Mouse (Mus musculus) heart, embryonic 11.5 days (tissue): ENCODE measurements around the gene Ttc7b. TPM values are rescaled to one million over a fixed set of nuclear protein-coding genes. Genes with fewer than 3 reads are reported as not detected.

Experiments used
- ATAC-seq: fragments of 200-750 bp; cut with Nextera tagmentation; replicated peaks from 2 replicates; pipeline ENCODE4 v1.8.0; 2017; ENCODE audit warnings: moderate library complexity; ENCODE audit not compliant: insufficient number of reproducible peaks, low FRiP score, low TSS enrichment
- H3K27ac ChIP-seq: fragments of 300-500 bp; sonication (generic); 2 replicates; pipeline ENCODE4 v1.5.1; 2014; ENCODE audit warnings: mild to moderate bottlenecking, low read depth, low read length
- H3K27me3 ChIP-seq: fragments of 300-500 bp; sonication (generic); 2 replicates; pipeline ENCODE4 v1.6.1; 2014; ENCODE audit warnings: mild to moderate bottlenecking, low read length, mixed read lengths; ENCODE audit not compliant: control insufficient read depth, insufficient read depth
- H3K36me3 ChIP-seq: fragments of 300-500 bp; sonication (generic); 2 replicates; pipeline ENCODE4 v1.6.1; 2014; ENCODE audit warnings: mild to moderate bottlenecking, low read length, moderate library complexity, mixed read lengths; ENCODE audit not compliant: control insufficient read depth, insufficient read depth
- H3K4me1 ChIP-seq: fragments of 300-500 bp; sonication (generic); 2 replicates; pipeline ENCODE4 v1.6.1; 2014; ENCODE audit warnings: low read length; ENCODE audit not compliant: control insufficient read depth, insufficient read depth
- H3K4me2 ChIP-seq: fragments of 300-500 bp; sonication (generic); 2 replicates; pipeline ENCODE4 v1.6.1; 2014; ENCODE audit warnings: mild to moderate bottlenecking, moderate library complexity
- H3K4me3 ChIP-seq: fragments of 300-500 bp; sonication (generic); 2 replicates; pipeline ENCODE4 v1.5.1; 2014; ENCODE audit warnings: low read depth, low read length
- H3K9ac ChIP-seq: fragments of 300-500 bp; sonication (generic); 2 replicates; pipeline ENCODE4 v1.6.1; 2014; ENCODE audit warnings: mild to moderate bottlenecking, low read depth, low read length, moderate library complexity
- H3K9me3 ChIP-seq: fragments of 300-500 bp; sonication (generic); replicated peaks from 2 replicates; pipeline ENCODE4 v1.6.1; 2016; ENCODE audit warnings: low read length; ENCODE audit not compliant: control insufficient read depth
- WGBS: fragments of 180-500 bp; shearing (Covaris S2); extraction: QIAGEN DNeasy Blood & Tissue Kit; methylation state at CpG from one replicate; pipeline ENCODE4 v1.1.7; 2014; ENCODE audit not compliant: insufficient replicate concordance; 5-methylcytosine and 5-hydroxymethylcytosine counted together
- polyA plus RNA-seq: library from polyadenylated mRNA; unstranded; fragments of >200 nt; fragmentation: Nextera tagmentation; extraction: Ambion mirVana; gene quantifications from 2 replicates; pipeline ENCODE4 v1.2.1, GENCODE M21; 2014

Ttc7b gene
- polyA plus RNA-seq, 1 experiment from 2014 or later = 11.4 TPM

GRCm38 (mm10) chr12:100305051-100305673, 215.5 kb downstream of the Ttc7b start:
- no peak overlapping the region for H3K4me3 ChIP-seq
- no peak overlapping the region for H3K9ac ChIP-seq
- H3K27me3 ChIP-seq = no peaks in the 10 kb centered on the region
- no peak overlapping the region for H3K27ac ChIP-seq
- no peaks in the 10 kb centered on the region; the same call in 1 of the 2 replicates for H3K36me3 ChIP-seq
- 74% methylated on average over 4 of the region's 4 CpGs for WGBS
- peaks cover 11% of the 10 kb centered on the region for H3K4me1 ChIP-seq
- ATAC-seq = no peak
- H3K4me2 ChIP-seq = no peak overlapping the region
- H3K9me3 ChIP-seq = no peaks in the 10 kb centered on the region

- Histone ChIP-seq H3K9ac (no peak overlapping the region), H3K4me3 (no peak overlapping the region), H3K4me2 (no peak overlapping the region), H3K27ac (no peak overlapping the region), H3K27me3 (no peaks in the 10 kb centered on the region), H3K4me1 (peaks cover 18% of the 10 kb centered on the region), H3K9me3 (no peaks in the 10 kb centered on the region), H3K36me3 (no peaks in the 10 kb centered on the region; the same call in 1 of the 2 replicates)
- 80% methylated on average over 2 of the region's 2 CpGs for WGBS
- ATAC-seq = no peak
These were observed 216.3 kb downstream of the Ttc7b start for GRCm38 (mm10) chr12:100304280-100304679.

- H3K4me3 ChIP-seq = no peak overlapping the region
- no peak overlapping the region for H3K27ac ChIP-seq
- no peaks in the 10 kb centered on the region for H3K27me3 ChIP-seq
- WGBS = 56% methylated on average over 7 of the region's 7 CpGs
- no peak overlapping the region for H3K4me2 ChIP-seq
- ATAC-seq = no peak
- no peak overlapping the region for H3K9ac ChIP-seq
- no peaks in the 10 kb centered on the region; the same call in 1 of the 2 replicates for H3K36me3 ChIP-seq
- no peaks in the 10 kb centered on the region for H3K9me3 ChIP-seq
- H3K4me1 ChIP-seq = peaks cover 19% of the 10 kb centered on the region
These were observed 217.5 kb downstream of the Ttc7b start for GRCm38 (mm10) chr12:100303141-100303540.

GRCm38 (mm10) chr12:100300446-100300845, 220.2 kb downstream of the Ttc7b start:
- no peak for ATAC-seq
- H3K36me3 ChIP-seq = no peaks in the 10 kb centered on the region; the same call in 1 of the 2 replicates
- WGBS = 82% methylated on average over 5 of the region's 5 CpGs

GRCm38 (mm10) chr12:100299322-100299726, 221.3 kb downstream of the Ttc7b start:
- H3K4me1 ChIP-seq = peaks cover 10% of the 10 kb centered on the region; the same call in 1 of the 2 replicates
- H3K27ac ChIP-seq = no peak overlapping the region
- ATAC-seq = no peak
- no peaks in the 10 kb centered on the region; the same call in 1 of the 2 replicates for H3K36me3 ChIP-seq
- no peak overlapping the region for H3K4me3 ChIP-seq
- H3K27me3 ChIP-seq = no peaks in the 10 kb centered on the region
- no peak overlapping the region for H3K9ac ChIP-seq
- H3K9me3 ChIP-seq = no peaks in the 10 kb centered on the region
- H3K4me2 ChIP-seq = no peak overlapping the region
- WGBS = 45% methylated on average over 8 of the region's 8 CpGs

More at GRCm38 (mm10) chr12:100300446-100300845, 220.2 kb downstream of the Ttc7b start:
- no peaks in the 10 kb centered on the region for H3K27me3 ChIP-seq
- H3K9ac ChIP-seq = no peak overlapping the region
- H3K9me3 ChIP-seq = no peaks in the 10 kb centered on the region
- H3K4me2 ChIP-seq = no peak overlapping the region
- peaks cover 10% of the 10 kb centered on the region; the same call in 1 of the 2 replicates for H3K4me1 ChIP-seq
- H3K27ac ChIP-seq = no peak overlapping the region
- no peak overlapping the region for H3K4me3 ChIP-seq

- H3K9me3 ChIP-seq = no peaks in the 10 kb centered on the region
- no peak overlapping the region for H3K4me2 ChIP-seq
- no peaks in the 10 kb centered on the region for H3K27me3 ChIP-seq
- H3K36me3 ChIP-seq = no peaks in the 10 kb centered on the region; the same call in 1 of the 2 replicates
- peaks cover 10% of the 10 kb centered on the region; the same call in 1 of the 2 replicates for H3K4me1 ChIP-seq
- WGBS = 86% methylated on average over 2 of the region's 2 CpGs
- H3K4me3 ChIP-seq = no peak overlapping the region
- ATAC-seq = no peak
- no peak overlapping the region for H3K9ac ChIP-seq
- H3K27ac ChIP-seq = no peak overlapping the region
These were observed 221.8 kb downstream of the Ttc7b start for GRCm38 (mm10) chr12:100298788-100299187.

- Histone ChIP-seq H3K27me3 (no peaks in the 10 kb centered on the region), H3K4me2 (no peak overlapping the region), H3K4me1 (peaks cover 10% of the 10 kb centered on the region; the same call in 1 of the 2 replicates), H3K9me3 (no peaks in the 10 kb centered on the region), H3K36me3 (no peaks in the 10 kb centered on the region; the same call in 1 of the 2 replicates), H3K27ac (no peak overlapping the region), H3K9ac (no peak overlapping the region), H3K4me3 (no peak overlapping the region)
- whole genome bisulfite sequencing = 71% methylated on average over 4 of the region's 4 CpGs
- ATAC-seq = no peak
These were observed 222.7 kb downstream of the Ttc7b start for GRCm38 (mm10) chr12:100297961-100298360.

- ATAC-seq = no peak
- H3K9ac ChIP-seq = no peak overlapping the region
- H3K27me3 ChIP-seq = no peaks in the 10 kb centered on the region
- H3K9me3 ChIP-seq = no peaks in the 10 kb centered on the region
- WGBS = 88% methylated on average over 2 of the region's 2 CpGs
- peaks cover 24% of the 10 kb centered on the region for H3K4me1 ChIP-seq
- H3K4me3 ChIP-seq = no peak overlapping the region
- H3K36me3 ChIP-seq = no peaks in the 10 kb centered on the region
- H3K27ac ChIP-seq = no peak overlapping the region
- H3K4me2 ChIP-seq = no peak overlapping the region
These were observed 226.2 kb downstream of the Ttc7b start for GRCm38 (mm10) chr12:100294457-100294856.

- WGBS = 72% methylated on average over 9 of the region's 9 CpGs
- Histone ChIP-seq H3K27ac (no peak overlapping the region), H3K36me3 (no peaks in the 10 kb centered on the region), H3K9me3 (no peaks in the 10 kb centered on the region), H3K27me3 (no peaks in the 10 kb centered on the region), H3K4me3 (no peak overlapping the region), H3K4me1 (peaks cover 23% of the 10 kb centered on the region), H3K4me2 (no peak overlapping the region), H3K9ac (no peak overlapping the region)
- ATAC-seq = no peak
These were observed 226.7 kb downstream of the Ttc7b start for GRCm38 (mm10) chr12:100293956-100294355.
